Mouse (Mus musculus) hindbrain, postnatal 0 days (tissue): Measurements from ENCODE around the gene Klk10. TPM values are rescaled to one million over a fixed set of nuclear protein-coding genes. Genes with fewer than 3 reads are reported as not detected.

ENCODE experiments used
- ATAC-seq: fragments of 200-750 bp; cut with Nextera tagmentation; 2 replicates; pipeline ENCODE4 v1.8.0; 2017; ENCODE audit warnings: mild to moderate bottlenecking, moderate TSS enrichment, moderate library complexity
- DNase-seq: peaks from one replicate; pipeline ENCODE4 v3.0.0-alpha.2; 2015; ENCODE audit warnings: low spot score
- H3K27ac ChIP-seq: fragments of 300-500 bp; sonication (generic); 2 replicates; pipeline ENCODE4 v1.5.1; 2014; ENCODE audit warnings: mild to moderate bottlenecking
- H3K27me3 ChIP-seq: fragments of 300-500 bp; sonication (generic); 2 replicates; pipeline ENCODE4 v1.6.1; 2014; ENCODE audit warnings: low read length, mixed read lengths; ENCODE audit not compliant: insufficient read depth
- H3K36me3 ChIP-seq: fragments of 300-500 bp; sonication (generic); 2 replicates; pipeline ENCODE4 v1.6.1; 2014; ENCODE audit warnings: low read length, mixed read lengths; ENCODE audit not compliant: insufficient read depth
- H3K4me1 ChIP-seq: fragments of 300-500 bp; sonication (generic); 2 replicates; pipeline ENCODE4 v1.6.1; 2014; ENCODE audit warnings: antibody characterized with exemption, low read length, mixed read lengths; ENCODE audit not compliant: insufficient read depth
- H3K4me2 ChIP-seq: fragments of 300-500 bp; sonication (generic); 2 replicates; pipeline ENCODE4 v1.6.1; 2014; ENCODE audit warnings: low read depth, mild to moderate bottlenecking, low read length, moderate library complexity, mixed read lengths
- H3K4me3 ChIP-seq: fragments of 300-500 bp; sonication (generic); 2 replicates; pipeline ENCODE4 v1.5.1; 2014; ENCODE audit warnings: low read length
- H3K9ac ChIP-seq: fragments of 300-500 bp; sonication (generic); replicated peaks from 2 replicates; pipeline ENCODE4 v1.6.1; 2014; ENCODE audit warnings: mild to moderate bottlenecking, low read length, moderate library complexity, mixed read lengths
- H3K9me3 ChIP-seq: fragments of 300-500 bp; sonication (generic); 2 replicates; pipeline ENCODE4 v1.6.1; 2016; ENCODE audit warnings: low read length, mixed read lengths
- CTCF ChIP-seq: IDR thresholded peaks from 2 replicates; pipeline ENCODE4 v1.5.1; 2016; ENCODE audit warnings: antibody characterized with exemption, control low read depth, low read depth
- WGBS: fragments of 180-500 bp; shearing (Covaris S2); extraction: QIAGEN DNeasy Blood & Tissue Kit; methylation state at CpG from one replicate; pipeline ENCODE4 v1.1.7; 2014; 5-methylcytosine and 5-hydroxymethylcytosine counted together
- polyA plus RNA-seq: library from polyadenylated mRNA; unstranded; fragments of >200 nt; fragmentation: Nextera tagmentation; extraction: Ambion mirVana; gene quantifications from 2 replicates; pipeline ENCODE4 v1.2.1, GENCODE M21; 2015
- total RNA-seq: library from RNA; depleted of rRNA; stranded (reverse); fragments of >200 nt; gene quantifications from 2 replicates; pipeline ENCODE4 v1.2.3, GENCODE M21; 2014

Gene Klk10
- total and polyA plus RNA-seq, 2 experiments from 2014 or later: 0.14 TPM; not detected in 1

DNA sequence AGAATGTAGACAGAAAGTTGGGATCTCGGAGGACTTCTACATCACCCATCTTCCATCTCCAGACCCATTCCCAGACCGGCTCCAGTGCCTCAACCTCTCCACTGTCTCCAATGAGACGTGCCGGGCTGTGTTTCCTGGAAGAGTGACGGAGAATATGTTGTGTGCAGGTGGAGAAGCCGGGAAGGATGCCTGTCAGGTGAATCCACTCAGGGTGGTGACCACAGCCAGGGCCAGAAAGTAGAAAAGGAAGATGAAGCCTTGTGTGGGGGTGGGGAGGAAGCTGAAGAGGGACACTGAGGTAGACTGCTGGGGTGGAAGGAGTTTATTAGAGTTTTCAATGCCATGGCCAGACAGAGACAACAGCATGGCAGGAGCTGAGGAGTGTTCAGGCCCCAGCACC, 8.9 kb upstream of the Klk10 start:
- DNase-seq (no peak), ATAC-seq (no peak)
- H3K4me2 ChIP-seq: no peak overlapping the region
- no peaks in the 10 kb centered on the region for H3K36me3 ChIP-seq
- no peak overlapping the region for H3K4me3 ChIP-seq
- WGBS: 97% methylated on average over 6 of the region's 6 CpGs
- no peak for TF ChIP-seq CTCF
- no peak overlapping the region for H3K9ac ChIP-seq
- no peak overlapping the region for H3K27ac ChIP-seq
- H3K27me3 ChIP-seq: no peaks in the 10 kb centered on the region
- H3K9me3 ChIP-seq: no peaks in the 10 kb centered on the region
- H3K4me1 ChIP-seq: no peaks in the 10 kb centered on the region

GRCm38 (mm10) chr7:43772901-43773300, 7.9 kb upstream of the Klk10 start:
- DNase-seq (no peak), ATAC-seq (no peak)
- Histone ChIP-seq H3K9ac (no peak overlapping the region), H3K27ac (no peak overlapping the region), H3K36me3 (no peaks in the 10 kb centered on the region), H3K9me3 (no peaks in the 10 kb centered on the region), H3K4me1 (no peaks in the 10 kb centered on the region), H3K27me3 (no peaks in the 10 kb centered on the region), H3K4me3 (no peak overlapping the region), H3K4me2 (no peak overlapping the region)
- TF ChIP-seq CTCF: no peak
- WGBS: 75% methylated on average over 3 of the region's 3 CpGs

GRCm38 (mm10) chr7:43774364-43774763, 6.5 kb upstream of the Klk10 start, which contains the start of gene Klk11:
Gene Klk11 (plus strand): TSS chr7:43774604.
- DNase-seq (no peak), ATAC-seq (no peak)
- H3K27ac ChIP-seq: no peak within 1 kb of the TSS
- H3K4me3 ChIP-seq: no peak within 1 kb of the TSS
- no peaks in the 10 kb centered on the region for H3K27me3 ChIP-seq
- no peak for TF ChIP-seq CTCF
- WGBS: 98% methylated on average over 5 of the region's 5 CpGs
- H3K9me3 ChIP-seq: no peaks in the 10 kb centered on the region
- no peak within 1 kb of the TSS for H3K9ac ChIP-seq
- H3K4me2 ChIP-seq: no peak within 1 kb of the TSS
- no peaks in the 10 kb centered on the region for H3K36me3 ChIP-seq
- H3K4me1 ChIP-seq: no peaks in the 10 kb centered on the region

DNA sequence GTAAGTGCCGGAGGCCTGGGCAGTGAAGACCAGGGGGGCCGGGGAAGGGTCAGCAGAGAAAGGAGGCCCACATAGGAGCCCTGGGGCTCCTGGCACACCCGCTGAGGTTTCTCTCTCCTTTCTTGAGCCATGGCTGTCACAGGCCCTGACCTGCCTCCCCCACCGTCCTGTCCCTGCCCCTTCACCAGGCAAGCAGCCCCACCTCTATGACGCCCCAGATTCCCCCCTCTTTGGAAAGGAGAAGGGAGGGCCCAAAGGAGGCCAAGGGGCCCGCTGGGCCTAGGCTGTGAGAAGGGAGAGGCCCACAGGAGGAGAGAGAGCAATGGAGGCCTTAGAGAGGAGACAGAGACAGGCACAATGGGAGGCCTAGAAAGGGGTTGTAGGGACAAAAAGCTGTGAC, 6.0 kb upstream of the Klk10 start:
- DNase-seq (no peak), ATAC-seq (no peak)
- no peak overlapping the region for H3K4me2 ChIP-seq
- no peaks in the 10 kb centered on the region for H3K9me3 ChIP-seq
- 37% methylated on average over 6 of the region's 6 CpGs for WGBS
- no peak overlapping the region for H3K4me3 ChIP-seq
- H3K27ac ChIP-seq: no peak overlapping the region
- no peaks in the 10 kb centered on the region for H3K4me1 ChIP-seq
- H3K36me3 ChIP-seq: no peaks in the 10 kb centered on the region
- H3K27me3 ChIP-seq: no peaks in the 10 kb centered on the region
- no peak for TF ChIP-seq CTCF
- no peak overlapping the region for H3K9ac ChIP-seq

- Histone ChIP-seq H3K27me3 (no peaks in the 10 kb centered on the region), H3K4me1 (no peaks in the 10 kb centered on the region), H3K4me2 (no peak overlapping the region), H3K27ac (no peak overlapping the region), H3K36me3 (no peaks in the 10 kb centered on the region), H3K9me3 (no peaks in the 10 kb centered on the region), H3K9ac (no peak overlapping the region), H3K4me3 (no peak overlapping the region)
- DNase-seq (no peak), ATAC-seq (no peak)
- WGBS: 54% methylated on average over 7 of the region's 7 CpGs
- no peak for TF ChIP-seq CTCF
Measured at GRCm38 (mm10) chr7:43775311-43776057, 5.4 kb upstream of the Klk10 start.

DNA sequence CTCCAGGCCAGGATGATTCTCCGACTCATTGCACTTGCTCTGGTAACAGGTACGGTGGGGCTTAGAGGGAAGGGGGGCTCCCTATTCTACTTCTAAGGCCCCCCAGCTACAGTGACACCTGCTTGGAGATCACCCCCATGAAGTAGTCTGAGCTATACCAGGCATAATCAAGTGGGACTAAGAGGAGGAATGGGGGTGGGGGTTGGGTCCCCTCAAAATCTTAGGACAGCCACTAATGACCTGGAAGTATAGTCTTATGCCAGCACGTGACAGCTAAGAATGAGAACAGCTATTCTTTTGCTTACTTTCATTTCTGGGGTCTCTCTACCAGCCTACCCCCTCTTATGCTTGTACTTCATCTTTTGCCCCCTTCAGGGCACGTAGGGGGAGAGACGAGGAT, 4.3 kb upstream of the Klk10 start:
- H3K4me2 ChIP-seq: no peak overlapping the region
- DNase-seq: no peak

DNA sequence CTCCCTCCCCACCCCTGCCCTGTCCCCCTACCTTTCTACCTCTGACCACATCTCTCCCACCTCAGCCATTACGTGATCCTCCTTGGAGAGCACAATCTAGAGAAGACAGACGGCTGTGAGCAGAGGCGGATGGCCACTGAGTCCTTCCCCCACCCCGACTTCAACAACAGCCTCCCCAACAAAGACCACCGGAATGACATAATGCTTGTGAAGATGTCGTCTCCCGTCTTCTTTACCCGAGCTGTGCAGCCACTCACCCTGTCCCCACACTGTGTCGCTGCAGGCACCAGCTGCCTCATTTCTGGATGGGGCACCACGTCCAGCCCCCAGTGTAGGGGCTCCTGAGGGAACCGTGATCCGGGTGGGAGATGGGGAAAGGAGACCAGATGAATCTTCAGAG, 3.4 kb upstream of the Klk10 start:
- Histone ChIP-seq H3K27ac (no peak overlapping the region), H3K36me3 (no peaks in the 10 kb centered on the region), H3K9me3 (no peaks in the 10 kb centered on the region), H3K4me3 (no peak overlapping the region), H3K4me2 (no peak overlapping the region), H3K4me1 (no peaks in the 10 kb centered on the region; the same call in 1 of the 2 replicates), H3K9ac (no peak overlapping the region), H3K27me3 (no peaks in the 10 kb centered on the region)
- 91% methylated on average over 12 of the region's 12 CpGs for WGBS
- ATAC-seq (no peak), DNase-seq (no peak)
- TF ChIP-seq CTCF: no peak

More for the DNA sequence above, 4.3 kb upstream of the Klk10 start:
- Histone ChIP-seq H3K27ac (no peak overlapping the region), H3K9me3 (no peaks in the 10 kb centered on the region), H3K9ac (no peak overlapping the region), H3K27me3 (no peaks in the 10 kb centered on the region), H3K4me3 (no peak overlapping the region), H3K4me1 (no peaks in the 10 kb centered on the region), H3K36me3 (no peaks in the 10 kb centered on the region)
- ATAC-seq: no peak
- no peak for TF ChIP-seq CTCF
- WGBS: 80% methylated on average over 5 of the region's 5 CpGs
